Mouse (Mus musculus) c-Kit-negative CD71-positive TER-119-positive erythroid progenitor cells, embryonic 14.5 days (primary cell): Measurements from ENCODE around the gene Chdh.

Experiments
- DNase-seq: peaks from one replicate; pipeline ENCODE4 v3.0.0-alpha.2; 2013; ENCODE audit warnings: low read depth, low spot score

Gene Chdh

DNA sequence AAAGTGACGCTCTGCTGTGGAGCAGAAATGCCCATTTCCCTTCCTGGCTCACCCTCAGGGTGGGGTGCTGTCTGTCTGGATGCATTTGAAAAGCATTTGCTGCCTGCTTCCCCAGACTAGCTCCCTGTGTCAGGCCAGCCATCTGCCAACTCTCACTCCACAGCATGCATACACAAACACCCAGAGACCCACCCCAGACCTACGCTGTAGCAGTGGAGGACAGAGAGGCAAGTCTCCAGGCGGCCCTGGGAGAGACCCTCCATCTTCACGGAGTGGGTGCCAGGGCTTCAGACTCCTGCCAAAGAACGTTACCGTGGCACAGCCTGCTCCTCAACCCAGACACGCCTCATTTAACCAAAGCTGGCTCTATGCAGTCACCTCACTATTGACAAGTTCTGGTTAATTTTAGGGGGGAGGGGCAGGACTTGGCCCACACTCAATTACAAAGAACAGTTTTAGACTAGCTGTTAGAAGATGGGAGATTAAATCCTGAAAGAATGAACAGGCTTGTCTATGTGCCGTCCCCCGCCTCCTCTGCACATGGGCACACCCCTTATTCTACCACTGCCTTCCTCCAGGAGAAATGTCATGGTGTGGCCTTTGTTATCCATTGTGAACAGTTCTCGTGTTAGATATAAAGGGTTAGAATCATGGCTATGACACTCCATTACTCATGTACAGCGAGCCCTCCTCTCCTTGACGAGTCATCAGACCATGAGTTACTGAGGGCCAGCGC is 47.4 kb downstream of the Chdh start:
- DNase-seq, result no peak

DNA sequence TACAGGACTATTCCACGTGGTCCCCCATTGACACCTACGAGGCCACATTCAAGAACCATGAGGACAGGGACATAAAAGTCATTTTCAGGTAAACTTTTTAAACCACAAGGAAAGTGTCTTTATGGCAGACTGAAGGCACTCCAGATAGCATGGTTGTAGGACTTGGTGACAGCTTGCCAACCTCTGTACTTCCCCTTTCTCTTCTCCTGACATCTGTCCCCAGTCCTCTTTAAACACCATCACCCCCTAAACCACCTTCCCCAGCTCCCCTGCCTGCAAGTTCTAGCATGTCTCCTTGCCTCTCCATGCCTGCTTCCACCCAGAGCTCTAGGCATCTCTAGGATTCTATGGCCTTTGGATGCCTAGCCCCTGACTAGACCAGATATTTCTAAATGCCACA is 56.0 kb downstream of the Chdh start:
- DNase-seq, result no peak

DNA sequence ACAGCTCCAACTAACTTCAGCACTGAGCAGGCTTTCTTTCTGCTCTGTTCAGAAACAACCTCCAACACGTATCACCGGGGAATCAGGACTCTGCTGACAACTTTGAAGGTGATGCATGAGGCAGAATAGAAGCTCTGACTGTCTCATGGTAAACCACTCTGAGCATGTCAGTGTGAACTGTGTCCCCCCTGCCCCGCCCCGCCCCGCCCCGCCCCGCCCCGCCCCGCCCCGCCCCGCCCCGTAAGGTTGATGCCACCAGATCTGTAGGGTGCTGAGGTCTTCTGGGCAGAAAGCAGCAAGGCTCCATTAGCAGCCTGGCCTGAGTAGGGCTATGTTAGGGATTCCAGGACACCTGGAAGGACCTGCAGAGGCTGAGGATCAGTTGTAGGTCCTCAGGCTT is 57.9 kb downstream of the Chdh start:
- no peak for DNase-seq

DNA sequence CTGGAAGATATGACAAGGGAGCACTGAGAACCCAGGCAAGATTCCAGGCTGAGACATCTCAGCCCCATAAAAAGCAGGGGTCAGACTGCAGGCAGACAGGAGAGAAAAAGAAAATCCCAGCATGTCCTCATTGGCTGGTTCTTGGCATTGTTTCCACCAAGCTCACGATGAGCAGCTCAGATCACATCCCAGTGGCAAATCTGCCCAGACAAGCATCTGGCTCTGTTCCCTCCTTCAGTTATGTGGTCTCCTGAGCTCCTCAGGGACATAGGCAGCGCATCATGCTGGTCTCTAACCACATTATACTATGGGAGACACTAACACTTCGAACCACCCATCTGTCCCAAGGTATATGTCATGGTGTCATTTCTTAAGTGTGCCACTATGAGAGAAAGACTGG is 59.7 kb downstream of the Chdh start:
- DNase-seq, result no peak

DNA sequence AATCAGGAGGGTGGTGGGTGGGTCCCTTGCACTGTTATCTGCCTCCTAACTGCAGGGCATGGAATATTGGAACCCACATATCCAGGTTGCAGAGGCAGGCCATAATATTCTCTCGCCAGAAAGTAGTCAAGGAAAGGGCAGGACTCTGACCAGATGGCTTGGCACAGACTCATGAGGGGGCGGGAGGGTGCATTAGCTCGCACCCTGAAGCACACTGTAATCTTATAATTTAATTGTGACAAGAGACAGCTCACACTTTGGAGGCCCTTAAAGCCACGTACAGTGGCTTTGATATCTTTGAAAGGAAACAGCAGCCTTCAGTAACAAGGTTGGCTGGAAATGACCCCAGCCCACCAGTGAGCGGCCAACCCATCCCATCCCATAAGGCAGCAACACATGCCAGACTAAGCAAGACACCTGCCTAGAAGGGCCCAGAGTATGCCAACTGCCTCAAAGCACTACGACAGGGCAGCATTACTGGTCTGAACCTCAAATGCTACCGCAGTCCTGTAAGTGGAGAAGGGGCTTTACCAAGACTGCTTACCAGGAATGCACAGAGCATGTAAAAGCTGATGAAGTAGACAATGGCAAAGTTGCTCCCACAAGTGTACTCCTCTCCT is 66.6 kb downstream of the Chdh start:
- no peak for DNase-seq

DNA sequence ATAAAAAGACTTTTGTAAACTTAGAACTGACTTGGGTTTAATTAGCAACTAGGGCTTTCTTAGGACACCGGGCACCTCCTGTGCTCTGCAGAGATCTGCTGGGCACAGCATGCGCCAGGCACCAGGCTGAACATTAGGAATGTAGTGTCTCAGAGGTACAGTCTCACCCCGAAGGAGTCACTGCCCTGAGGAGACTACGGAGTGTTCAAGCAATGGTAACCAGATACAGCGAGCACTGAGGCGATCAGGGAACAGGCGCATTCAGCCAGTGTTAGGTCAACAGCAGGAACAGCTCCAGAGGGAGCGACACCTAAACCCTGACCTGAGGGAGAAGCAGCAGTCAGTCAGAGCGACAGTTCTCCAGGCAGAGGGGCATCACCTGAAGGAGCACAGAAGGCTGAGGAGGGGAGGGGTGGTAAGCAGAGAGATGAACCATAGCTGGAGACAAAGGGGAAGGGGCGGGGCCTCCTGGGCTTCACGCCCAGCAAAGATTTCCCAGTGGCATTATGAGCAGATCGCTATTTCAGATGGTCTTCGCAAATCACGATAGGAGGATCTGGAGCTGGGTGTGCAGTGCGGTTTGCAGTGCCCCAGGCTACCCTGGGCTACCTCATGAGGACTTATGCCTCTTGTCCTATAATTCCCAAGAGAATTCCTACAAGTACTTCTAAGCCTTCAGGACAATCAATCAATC is 69.4 kb downstream of the Chdh start:
- no peak for DNase-seq

DNA sequence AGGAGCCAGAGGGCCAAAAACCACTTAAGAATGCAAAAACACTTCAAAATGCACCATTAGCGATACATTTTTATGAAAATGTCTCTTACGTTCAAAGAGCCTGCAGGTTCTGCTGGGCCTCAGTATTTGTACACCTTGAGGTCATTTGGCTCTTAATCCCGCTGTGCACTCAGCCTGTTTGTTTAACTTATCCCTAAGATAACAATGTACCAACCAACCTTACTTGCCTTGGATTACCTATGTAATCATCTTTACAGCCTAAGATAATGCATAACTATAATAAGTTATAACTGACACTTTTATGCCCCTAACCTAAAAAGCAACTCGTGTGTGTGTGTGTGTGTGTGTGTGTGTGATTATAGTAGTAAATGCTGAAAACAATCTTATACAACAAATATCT is 70.9 kb downstream of the Chdh start:
- no peak for DNase-seq
